Mouse (Mus musculus) layer of hippocampus, adult 11-12 months (tissue): ENCODE measurements at regions not wholly inside any gene's neighbourhood (a gene's known extent, or its start where the extent isn't known, plus 50 kb on each side); places are given as distances from the start of the nearest gene placed in this dataset.

Experiments
- DNase-seq: peaks from one replicate; pipeline ENCODE4 v3.0.0; 2022; ENCODE audit warnings: low spot score

GRCm38 (mm10) chr1:104578123-104578522 is 190.2 kb upstream of the Cdh20 start:
- DNase-seq = no peak

DNA sequence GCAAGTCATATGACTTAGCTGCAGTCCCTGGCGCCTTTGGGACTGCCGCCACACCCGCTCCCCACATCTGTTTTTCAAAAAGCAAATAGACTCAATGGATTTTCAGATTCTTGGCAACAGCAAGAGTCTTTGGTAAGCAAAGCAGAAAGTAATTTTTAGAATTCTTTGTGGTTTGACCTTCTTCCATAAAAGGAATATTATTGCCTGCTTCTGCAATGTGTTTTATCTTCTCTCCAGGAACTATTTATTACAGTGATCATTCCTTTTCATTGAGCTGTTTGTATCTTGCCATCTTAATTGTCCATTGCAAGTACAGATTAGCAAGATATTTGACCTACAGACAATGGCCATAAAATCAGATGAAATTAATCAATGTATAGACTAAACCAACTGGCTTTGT is 184.2 kb upstream of the Cdh20 start:
- no peak for DNase-seq

DNA sequence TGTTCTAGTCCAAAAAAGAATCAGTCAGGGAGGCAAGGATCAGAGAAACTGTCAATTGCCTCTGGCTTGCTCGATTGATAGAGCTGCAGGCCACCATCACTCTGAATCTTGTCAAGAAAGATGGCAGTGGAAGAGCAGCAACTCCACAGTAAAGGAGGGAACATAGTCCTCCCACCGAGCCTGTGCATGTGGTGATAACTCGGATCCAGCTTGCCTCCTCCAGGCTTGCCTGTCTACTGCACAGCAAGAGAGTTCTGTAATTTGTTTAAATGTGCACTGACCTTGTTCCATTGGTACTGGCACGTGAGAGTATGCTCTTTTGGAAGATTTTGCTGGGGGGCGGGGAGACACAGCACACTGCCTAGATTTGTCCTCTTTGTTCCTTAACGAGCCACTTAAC is 181.3 kb upstream of the Cdh20 start:
- no peak for DNase-seq

GRCm38 (mm10) chr1:104605301-104605700 is 163.0 kb upstream of the Cdh20 start:
- DNase-seq = no peak

GRCm38 (mm10) chr1:104609409-104609808 is 158.9 kb upstream of the Cdh20 start:
- DNase-seq = no peak

DNA sequence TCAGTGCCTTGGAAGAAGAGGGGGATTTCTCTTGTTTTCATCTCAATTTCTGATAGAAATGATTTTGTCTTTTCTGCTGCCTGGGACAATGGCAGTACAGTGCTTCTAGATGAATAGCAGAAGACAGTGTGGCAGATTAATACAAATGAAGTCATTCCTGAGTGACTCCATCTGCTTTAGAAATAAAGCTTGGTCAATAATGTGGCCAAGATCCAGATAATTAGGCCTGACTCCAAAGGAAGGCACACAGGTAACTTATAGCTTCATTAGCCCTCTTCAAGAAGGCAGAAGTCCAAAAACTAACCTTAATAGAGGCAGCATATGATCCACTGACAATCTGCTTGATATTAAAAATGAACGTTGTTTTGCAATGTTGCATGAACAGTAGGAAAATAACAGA is 151.0 kb upstream of the Cdh20 start:
- no peak for DNase-seq

GRCm38 (mm10) chr1:104619805-104620375 is 148.4 kb upstream of the Cdh20 start:
- no peak for DNase-seq

GRCm38 (mm10) chr1:104625528-104625927 is 142.8 kb upstream of the Cdh20 start:
- DNase-seq = no peak

DNA sequence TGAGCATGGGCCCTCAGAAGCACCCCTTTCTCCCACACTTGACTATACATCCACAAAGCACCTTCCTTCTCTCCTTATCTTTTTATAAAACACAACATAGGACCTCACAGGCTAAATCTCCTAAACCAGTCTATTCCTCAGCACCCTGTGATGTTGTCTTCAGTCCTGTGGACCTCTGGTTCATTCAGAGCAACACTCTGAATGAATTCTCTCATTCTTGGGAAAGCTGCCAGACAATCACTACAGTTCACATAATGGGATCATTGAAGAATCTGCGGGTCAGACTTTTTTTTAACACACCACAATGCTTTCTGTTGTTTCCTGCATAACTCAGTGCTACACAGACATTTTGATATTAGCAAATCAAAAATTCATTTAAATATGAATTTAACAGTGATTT is 115.9 kb upstream of the Cdh20 start:
- peak; percentile 7 for DNase-seq
